Mouse (Mus musculus) gastrocnemius, postnatal 14 days (tissue): ENCODE measurements around the gene Pcsk2. TPM values are rescaled to one million over a fixed set of nuclear protein-coding genes. Genes with fewer than 3 reads are reported as not detected.

Experiments
- DNase-seq: peaks from one replicate; pipeline ENCODE4 v3.0.0; 2021; ENCODE audit warnings: mixed read lengths
- intact Hi-C: fragments of 180-260 bp; cut with DNase I; formaldehyde crosslinking; loops from one replicate; pipeline ENCODE4 v1.15.1; 2025; ENCODE audit warnings: low total_unique reads
- total RNA-seq, 2 experiments: library from RNA; stranded (reverse); gene quantifications; 2 replicates each; pipeline ENCODE4 v1.2.3; 2021

Gene Pcsk2
- total RNA-seq, 2 experiments from 2014 or later, result 0.18 to 0.35 TPM

- intact Hi-C loops, result no loop called here
- no peak for DNase-seq
These were observed 75.0 kb downstream of the Pcsk2 start for GRCm38 (mm10) chr2:143620916-143621315.

GRCm38 (mm10) chr2:143623916-143624315 is 78.0 kb downstream of the Pcsk2 start:
- intact Hi-C loops, result no loop called here
- no peak for DNase-seq

GRCm38 (mm10) chr2:143643305-143643704 is 97.3 kb downstream of the Pcsk2 start:
- no peak for DNase-seq
- intact Hi-C loops, result no loop called here

DNA sequence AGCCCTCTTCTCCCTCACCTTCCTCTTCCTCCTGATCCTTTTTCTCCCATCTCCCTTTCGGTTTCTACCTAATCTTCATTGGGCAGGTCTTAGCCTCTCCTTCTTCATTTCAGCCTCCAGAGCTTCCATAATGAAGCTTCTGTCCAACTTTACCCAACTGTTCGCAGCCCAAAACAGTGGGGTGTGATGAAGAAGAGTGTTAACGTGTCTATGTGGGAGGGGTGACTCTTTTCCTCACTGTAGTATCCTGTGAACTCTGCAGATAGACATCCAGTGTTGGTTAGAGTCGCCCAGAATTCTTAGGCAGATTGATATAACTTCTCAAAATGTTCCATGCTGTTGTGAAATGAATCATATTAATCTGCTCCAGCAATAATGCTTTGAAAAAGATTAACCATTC is 98.4 kb downstream of the Pcsk2 start:
- intact Hi-C loops, result no loop called here
- no peak for DNase-seq

GRCm38 (mm10) chr2:143646001-143646400 is 100.0 kb downstream of the Pcsk2 start:
- intact Hi-C loops, result no loop called here
- DNase-seq, result no peak

- DNase-seq, result no peak
- intact Hi-C loops, result no loop called here
These were observed 108.7 kb downstream of the Pcsk2 start for GRCm38 (mm10) chr2:143654621-143655020.

- intact Hi-C loops, result no loop called here
- DNase-seq, result no peak
These were observed 111.0 kb downstream of the Pcsk2 start for GRCm38 (mm10) chr2:143656968-143657367.

DNA sequence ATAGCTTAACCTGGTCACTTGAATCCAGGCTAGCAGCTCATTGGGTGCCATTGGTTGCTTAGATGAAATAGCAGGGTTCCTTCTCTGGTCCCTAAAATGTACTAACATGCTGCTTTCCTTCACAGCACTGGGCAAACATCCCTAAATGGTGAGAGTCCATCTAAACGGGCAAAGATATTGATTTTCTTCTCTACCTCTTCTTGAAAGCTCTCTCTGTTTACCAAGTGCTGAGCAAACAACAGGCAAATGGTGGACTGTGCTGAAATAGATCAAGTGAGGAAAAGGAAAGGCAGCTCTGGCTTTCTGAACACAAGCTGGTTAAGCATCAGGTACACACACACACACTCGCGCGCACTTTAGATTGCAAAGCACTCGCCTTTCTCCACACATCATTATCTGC is 120.8 kb downstream of the Pcsk2 start:
- no peak for DNase-seq
- intact Hi-C loops, result no loop called here

- intact Hi-C loops, result no loop called here
- DNase-seq, result no peak
These were observed 131.9 kb downstream of the Pcsk2 start for GRCm38 (mm10) chr2:143677869-143678268.

- DNase-seq, result no peak
- intact Hi-C loops, result no loop called here
These were observed 133.6 kb downstream of the Pcsk2 start for GRCm38 (mm10) chr2:143679513-143679912.

DNA sequence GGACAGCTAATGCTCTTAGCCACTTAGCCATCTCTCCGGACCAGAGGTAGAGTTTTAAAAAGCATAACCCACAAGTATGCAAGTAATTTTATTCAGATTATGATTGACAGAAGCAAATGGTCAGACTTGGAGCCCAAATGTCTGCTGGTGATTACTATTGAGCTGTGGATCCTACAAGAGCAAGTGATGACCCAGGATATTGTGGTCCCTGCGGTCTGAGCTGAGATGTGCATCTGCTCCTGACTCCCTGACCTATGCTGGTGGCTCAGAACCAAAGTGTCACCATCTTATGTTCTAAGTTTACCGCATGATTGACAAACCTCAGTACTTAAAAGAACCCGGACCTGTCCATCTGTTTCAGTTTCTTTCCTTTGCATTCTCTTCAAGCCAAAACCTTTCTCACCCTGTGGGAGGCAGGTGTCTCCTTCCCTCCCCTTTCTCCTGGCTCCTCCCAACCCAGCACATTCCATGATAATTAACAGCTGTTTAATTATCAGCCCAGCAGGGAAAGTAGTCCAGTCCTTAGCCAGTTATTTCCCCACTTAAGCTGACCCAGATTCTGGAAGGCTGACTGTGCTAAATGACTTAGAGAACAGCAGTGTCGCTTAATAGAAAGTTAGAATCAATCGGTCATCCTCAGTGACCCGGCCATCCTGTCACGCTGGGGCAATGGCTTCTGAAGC is 136.1 kb downstream of the Pcsk2 start:
- no peak for DNase-seq
- intact Hi-C loops, result no loop called here

DNA sequence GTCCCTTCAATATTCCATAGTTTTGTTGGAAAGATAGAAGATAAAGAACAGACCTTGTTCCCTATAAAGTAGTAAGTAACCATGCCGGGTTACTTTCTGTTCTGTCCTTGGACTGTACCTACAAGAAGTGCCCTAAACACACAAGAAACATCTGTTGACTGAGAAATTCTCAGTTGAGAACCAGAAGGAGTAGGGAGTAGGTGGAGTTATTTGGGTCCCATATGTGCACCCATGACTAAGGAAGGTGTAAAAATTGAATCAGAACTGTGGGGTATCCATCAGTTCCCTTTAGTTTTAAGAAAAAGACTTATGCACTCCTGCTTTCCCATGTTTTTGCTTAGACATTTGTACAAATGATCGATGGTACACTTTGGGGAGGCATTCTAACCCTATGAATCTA is 137.6 kb downstream of the Pcsk2 start:
- intact Hi-C loops, result no loop called here
- DNase-seq, result no peak

- DNase-seq, result no peak
- intact Hi-C loops, result no loop called here
These were observed 145.3 kb downstream of the Pcsk2 start for GRCm38 (mm10) chr2:143691244-143691643.

DNA sequence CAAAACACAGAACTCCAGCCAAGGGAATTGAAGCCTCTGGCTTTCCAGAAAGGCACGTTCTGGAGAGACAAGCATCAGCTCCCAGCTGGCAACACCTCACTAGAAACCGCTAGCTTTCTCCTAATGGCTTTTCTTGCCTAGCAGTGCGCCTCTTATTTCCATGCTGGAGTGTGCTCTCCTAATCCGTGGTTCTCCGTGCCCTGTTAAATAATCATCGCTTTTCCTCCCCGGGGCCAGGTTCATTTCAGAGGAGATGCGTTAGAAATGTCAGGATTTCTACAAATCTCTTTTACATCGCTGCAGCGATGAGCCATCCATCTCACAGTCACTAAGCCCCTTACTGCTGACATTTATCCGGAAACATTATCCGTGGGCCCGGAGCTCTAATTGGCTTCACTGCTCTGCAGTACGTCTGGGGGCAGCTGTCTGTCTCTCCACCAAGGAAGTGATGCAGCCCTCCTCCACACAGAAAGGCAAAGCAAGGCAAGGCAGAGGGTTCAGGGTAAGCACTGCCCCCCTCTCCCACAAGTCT is 150.1 kb downstream of the Pcsk2 start:
- peak; percentile 3 for DNase-seq
- intact Hi-C loops, result no loop called here

GRCm38 (mm10) chr2:143696704-143697103 is 150.7 kb downstream of the Pcsk2 start:
- no peak for DNase-seq
- intact Hi-C loops, result no loop called here

GRCm38 (mm10) chr2:143701141-143701540 is 155.2 kb downstream of the Pcsk2 start:
- intact Hi-C loops, result no loop called here
- no peak for DNase-seq

- intact Hi-C loops, result no loop called here
- no peak for DNase-seq
These were observed 157.0 kb downstream of the Pcsk2 start for GRCm38 (mm10) chr2:143702931-143703344.

GRCm38 (mm10) chr2:143708205-143708604 is 162.2 kb downstream of the Pcsk2 start:
- intact Hi-C loops, result no loop called here
- DNase-seq, result no peak

- intact Hi-C loops, result no loop called here
- DNase-seq, result no peak
These were observed 163.3 kb downstream of the Pcsk2 start for GRCm38 (mm10) chr2:143709249-143709648.

- no peak for DNase-seq
- intact Hi-C loops, result no loop called here
These were observed 164.0 kb downstream of the Pcsk2 start for GRCm38 (mm10) chr2:143709979-143710378.

- intact Hi-C loops, result no loop called here
- no peak for DNase-seq
These were observed 165.9 kb downstream of the Pcsk2 start for GRCm38 (mm10) chr2:143711886-143712285.

- no peak for DNase-seq
- intact Hi-C loops, result no loop called here
These were observed 166.9 kb downstream of the Pcsk2 start for GRCm38 (mm10) chr2:143712901-143713300.
